Mouse (Mus musculus) ovary, postnatal 10 days (tissue): Measurements from ENCODE around the gene Tmsb15b2.
A peak's percentile ranks its signal among the peaks of the same experiment; 100 is the strongest.
"Not testable (repeated sequence)": the region's sequence is repeated elsewhere in the genome, so short reads cannot be mapped to it uniquely, and the experiment has no call there.

ENCODE experiments used
- DNase-seq: peaks from one replicate; pipeline ENCODE4 v3.0.0; 2022; ENCODE audit warnings: low spot score

Gene Tmsb15b2

DNA sequence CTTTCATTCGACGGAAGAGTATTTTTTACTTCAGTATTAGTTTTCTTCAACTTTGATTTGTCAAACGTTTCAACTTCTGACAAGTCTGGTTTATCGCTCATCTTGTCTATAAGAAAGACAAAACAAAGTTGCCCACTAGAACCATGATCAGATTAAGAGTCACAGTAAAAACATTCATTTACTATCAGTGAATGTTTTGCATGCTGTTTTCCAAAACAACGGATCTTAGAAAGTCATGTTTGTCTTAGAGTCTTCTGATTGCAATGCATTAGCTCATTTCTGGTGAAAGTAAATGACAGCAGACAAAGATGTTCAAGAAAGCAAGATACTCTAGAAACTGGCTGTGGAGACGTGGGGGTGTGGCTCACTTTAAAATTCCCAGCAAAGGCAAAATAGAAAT, at the start of gene Tmsb15b2:
Tmsb15b2 (minus strand) TSS at position 101 of the 400 bp plus-strand sequence.
- DNase-seq, result not testable (repeated sequence)

DNA sequence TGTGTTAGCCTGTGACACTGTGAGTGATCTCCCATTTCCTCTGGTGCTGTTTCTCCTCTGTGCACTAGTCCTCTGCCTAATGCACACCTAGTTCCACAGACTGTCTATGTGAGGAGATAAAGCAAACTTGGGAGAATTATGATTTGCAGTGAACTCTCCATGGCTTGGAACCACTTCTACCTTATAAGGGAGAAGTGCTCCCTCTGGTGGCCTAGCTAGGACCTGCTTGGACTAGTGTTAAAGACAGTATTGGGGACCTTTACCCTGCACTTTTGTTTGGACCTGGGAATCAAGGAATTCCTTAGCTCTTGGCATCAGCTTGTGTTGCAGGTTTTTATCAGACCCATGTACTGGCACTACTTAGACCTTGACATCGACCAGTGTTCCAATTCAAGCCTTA, 44.0 kb upstream of the Tmsb15b2 start:
- no peak for DNase-seq

GRCm38 (mm10) chrX:137017668-137018067, 42.4 kb upstream of the Tmsb15b2 start:
- no peak for DNase-seq

DNA sequence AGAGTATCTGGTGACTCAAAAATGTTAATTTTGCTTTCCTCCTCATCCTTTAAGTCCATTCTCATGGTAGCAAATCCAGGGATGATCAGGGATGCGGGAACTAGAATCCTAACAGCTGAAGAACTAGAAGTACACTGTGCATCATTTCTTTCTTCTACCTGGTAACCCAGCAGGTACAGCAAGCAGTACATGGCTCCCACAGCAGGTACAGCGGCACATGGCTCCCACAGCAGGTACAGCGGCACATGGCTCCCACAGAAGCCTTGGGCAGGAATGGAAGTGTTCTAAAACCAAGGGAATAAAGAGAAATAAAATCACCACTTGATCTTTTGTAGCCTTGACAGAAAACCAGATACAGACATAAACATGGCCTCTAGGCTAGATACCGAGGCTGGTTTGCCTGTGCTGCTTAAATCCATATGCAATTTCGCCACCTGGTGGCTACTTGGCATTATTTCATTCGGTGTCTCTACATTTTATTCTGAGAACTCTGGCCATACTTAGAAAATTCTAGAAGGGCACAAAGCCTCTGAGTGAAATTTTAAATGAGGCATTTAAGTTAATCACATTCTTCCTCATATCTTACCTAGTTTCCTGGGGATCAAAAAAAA, 39.9 kb upstream of the Tmsb15b2 start:
- no peak for DNase-seq

GRCm38 (mm10) chrX:136996256-136996655, 21.0 kb upstream of the Tmsb15b2 start:
- DNase-seq, result no peak

DNA sequence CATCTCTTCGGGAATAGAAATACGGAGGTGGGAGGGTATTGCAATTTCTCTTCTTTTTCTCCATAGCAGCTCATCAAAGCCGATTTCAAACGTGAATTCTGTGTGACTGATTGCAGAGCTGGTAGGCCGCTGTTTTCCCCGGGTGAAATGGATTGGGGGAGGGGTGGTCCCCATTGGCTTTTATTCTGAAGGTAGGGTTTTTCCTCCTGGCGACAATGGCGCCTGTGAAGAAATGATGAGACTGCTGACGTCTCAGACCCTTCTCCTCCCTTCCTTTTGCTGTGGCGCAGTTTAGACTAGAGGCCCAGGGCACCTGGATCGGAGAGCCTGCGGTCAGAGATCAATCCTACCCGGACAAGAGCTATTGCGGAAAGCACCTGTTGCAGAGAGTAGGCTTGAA, 18.3 kb upstream of the Tmsb15b2 start:
- DNase-seq, result no peak

DNA sequence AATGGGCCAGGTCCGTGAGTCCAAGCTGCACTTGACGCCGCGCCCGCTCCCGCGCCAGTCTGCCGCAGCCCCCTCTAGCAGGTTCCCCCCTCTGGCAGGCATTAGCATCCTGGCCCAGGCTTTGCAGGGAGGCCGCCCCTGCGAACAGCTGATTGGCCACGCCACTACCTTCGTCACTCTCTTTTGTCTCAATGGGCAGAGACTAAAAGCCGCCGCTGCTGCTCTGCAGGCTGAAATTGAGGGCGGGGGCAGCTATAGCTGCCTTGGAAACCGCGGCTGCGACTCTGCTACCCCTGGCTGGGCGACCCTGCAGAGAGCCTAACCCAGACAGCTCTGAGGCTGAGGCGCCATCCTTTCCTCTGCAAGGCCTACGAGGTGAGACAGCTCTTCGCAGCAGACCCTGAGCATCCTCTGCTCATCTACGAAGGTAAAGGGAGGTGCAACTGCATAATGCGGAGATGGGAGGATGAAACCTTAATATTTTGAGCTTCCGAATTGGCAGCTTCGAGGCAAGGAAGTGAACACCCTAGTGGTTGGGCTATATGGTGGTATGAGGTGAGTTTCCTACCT, 17.8 kb upstream of the Tmsb15b2 start, which contains the start of gene Zcchc18:
Zcchc18 (plus strand) TSS at position 178 of the 570 bp plus-strand sequence.
- DNase-seq, result no peak

DNA sequence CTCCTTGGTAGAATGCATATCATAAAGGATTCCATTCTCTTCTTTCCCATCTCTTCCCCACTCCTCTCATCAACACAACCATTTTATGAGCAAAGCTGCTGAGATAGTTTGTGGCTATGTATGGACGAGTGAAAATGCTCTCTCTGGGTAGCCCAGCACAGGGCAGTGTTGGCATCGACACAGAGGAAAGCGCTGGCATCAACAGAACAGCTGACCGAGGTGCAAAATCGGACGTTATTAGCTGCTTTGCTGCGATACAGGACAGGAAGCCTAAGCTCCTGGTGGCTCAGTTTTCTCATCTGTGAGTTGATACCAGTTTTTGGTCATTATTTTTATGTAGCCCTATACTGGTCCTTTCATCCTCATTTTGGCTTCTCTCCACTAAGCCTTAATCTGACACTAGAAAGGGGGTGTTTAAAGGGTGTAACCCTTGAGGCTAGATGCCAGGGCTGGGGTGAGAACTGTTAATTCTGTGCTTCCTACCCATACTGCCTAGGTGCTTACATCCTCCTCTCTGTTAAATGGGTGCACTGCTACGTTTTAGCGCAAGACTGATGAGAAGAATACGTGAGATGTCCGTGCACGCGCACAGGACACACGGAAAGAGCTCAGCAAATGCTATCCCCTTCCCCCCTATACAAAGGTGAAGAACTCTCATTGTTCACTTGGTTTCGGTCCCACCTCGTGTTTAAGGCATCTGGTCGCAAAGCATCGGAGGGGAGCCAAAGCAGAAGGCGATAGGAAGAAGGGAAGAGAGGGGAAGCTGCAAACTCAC, 17.1 kb upstream of the Tmsb15b2 start:
- DNase-seq, result no peak

DNA sequence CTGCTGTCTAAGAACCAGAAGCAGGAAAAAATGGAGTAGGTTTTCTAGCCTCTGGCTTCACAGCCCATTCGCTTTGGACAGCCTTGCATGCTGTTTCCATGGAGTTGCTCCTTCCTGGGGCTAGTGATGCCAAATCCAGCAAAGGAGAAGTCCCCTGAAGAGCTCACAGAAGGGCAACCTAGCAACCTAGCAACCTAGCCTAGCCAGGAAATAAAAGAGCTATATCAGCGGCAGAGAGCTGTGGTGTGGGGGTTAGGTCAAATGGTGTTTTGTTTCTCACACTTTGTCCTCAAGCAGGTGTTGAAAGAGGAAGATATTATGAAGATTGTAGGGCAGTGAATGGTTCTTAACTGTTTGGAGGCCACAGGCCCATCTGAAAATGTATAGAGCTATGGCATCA, 16.0 kb upstream of the Tmsb15b2 start:
- DNase-seq, result no peak

DNA sequence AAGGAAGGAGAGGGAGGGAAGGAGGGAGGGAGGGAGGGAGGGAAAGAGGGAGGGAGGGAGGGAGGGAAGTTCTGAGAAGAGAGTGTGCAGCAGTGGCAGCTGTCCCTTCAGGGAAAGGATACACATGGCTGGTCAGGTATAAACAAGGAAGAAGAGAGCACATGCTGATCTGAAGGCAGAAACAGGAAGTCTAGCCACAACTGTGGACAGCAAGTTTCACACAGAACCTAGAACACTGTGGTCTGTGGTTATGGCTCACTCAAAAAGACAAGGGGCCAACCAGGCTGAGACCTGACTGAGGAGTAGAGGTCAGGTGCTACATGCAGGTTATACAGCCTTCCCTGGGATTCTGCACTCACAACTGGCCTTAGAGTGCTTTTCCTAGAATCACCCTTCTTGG, 10.7 kb upstream of the Tmsb15b2 start:
- DNase-seq, result no peak

DNA sequence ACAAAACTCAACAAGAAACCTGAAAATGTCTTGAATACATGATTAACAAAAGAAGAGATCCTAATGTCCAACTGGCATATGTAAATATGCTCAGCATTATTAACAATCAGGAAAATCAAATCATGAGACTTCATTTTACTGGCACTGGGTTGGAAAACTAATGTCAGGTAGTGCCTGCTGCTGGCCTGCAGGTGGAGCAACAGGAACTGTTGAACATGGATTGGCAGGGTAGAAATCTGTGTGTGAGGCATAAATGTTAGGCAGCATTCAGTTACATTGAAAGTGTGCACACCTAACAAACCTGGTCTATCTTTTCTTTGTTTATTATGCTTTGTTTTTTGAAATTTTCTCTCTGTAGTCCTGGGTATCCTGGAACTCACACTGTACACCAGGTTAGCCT, 3.3 kb upstream of the Tmsb15b2 start:
- no peak for DNase-seq

DNA sequence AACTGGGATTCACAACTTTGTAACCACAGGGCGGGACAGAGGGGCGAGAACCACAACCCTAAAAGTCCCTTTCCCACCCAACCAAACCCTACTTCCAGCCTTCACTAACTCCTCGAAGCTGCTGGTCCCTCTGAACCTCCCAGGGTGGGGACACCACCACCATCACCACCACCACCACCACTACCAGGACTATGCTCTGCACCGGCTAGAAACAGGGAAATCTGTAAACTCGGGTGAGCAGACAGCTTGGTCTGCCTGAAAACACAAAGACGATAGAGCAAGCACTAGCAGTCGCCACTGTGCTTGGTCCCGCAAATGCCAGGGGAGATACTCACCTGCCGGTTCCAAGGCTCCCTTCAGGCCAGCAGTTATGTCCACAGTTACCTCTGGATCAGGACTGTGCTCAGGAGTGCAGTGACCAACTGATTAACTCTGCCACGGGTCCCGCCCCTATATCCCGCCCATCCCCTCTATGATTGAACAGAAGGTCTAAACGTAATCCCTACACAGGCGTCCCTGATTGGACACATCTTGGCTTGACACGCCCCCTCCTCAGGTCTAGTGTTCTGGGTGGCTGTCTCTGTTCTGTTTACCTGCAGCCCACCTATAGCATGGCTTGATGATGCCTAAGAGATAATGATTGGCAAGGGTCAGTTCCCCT, 1.3 kb upstream of the Tmsb15b2 start, which contains the start of the genes Tmsb15l and Tmsb15b1:
Tmsb15l (minus strand) TSS at position 446 of the 661 bp plus-strand sequence.
Tmsb15b1 (minus strand) TSS at position 451 of the 661 bp plus-strand sequence.
- DNase-seq, result no peak

GRCm38 (mm10) chrX:136959688-136960087, 15.6 kb downstream of the Tmsb15b2 start:
- DNase-seq, result no peak

DNA sequence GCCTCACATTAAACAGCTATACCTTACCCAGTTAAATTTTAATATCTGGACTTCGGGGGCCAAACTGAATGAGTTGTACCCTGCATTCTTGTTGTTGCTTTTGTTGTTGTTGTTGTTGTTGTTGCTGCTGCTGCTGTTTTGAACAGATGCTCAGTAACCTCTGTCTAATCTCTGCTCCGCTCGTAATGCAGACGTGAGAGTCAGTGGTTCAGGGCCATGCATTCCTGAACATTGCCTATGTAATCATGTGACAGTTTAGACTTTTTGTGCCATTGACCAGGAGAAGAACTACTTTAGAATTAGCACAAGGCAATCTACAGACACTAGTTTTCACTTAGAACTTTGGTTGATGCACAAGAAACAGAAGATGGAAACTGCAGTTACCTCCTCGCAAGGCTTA, 17.0 kb downstream of the Tmsb15b2 start:
- not testable (repeated sequence) for DNase-seq

DNA sequence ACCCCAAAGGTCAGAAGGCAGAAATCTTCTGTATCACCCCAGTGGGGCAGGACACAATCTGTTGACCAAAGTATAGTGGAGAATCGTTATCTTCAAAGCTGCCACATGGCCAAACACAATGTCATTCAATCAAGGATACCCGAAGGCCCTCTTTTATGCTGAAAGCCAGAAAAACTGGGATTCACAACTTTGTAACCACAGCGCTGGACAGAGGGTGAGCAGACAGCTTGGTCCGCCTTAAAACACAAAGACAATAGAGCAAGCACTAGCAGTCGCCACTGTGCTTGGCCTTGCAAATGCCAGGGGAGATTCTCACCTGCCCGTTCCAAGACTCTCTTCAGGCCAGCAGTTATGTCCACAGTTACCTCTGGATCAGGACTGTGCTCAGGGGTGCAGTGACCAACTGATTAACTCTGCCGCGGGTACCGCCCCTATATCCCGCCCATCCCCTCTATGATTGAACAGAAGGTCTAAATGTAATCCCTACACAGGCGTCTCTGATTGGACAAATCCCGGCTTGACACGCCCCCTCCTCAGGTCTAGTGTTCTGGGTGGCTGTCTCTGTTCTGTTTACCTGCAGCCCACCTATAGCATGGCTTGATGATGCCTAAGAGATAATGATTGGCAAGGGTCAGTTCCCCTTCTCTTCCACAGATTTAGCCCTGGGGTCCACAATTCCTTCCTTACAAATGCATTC, 17.6 kb downstream of the Tmsb15b2 start:
- peak; percentile 7 for DNase-seq

DNA sequence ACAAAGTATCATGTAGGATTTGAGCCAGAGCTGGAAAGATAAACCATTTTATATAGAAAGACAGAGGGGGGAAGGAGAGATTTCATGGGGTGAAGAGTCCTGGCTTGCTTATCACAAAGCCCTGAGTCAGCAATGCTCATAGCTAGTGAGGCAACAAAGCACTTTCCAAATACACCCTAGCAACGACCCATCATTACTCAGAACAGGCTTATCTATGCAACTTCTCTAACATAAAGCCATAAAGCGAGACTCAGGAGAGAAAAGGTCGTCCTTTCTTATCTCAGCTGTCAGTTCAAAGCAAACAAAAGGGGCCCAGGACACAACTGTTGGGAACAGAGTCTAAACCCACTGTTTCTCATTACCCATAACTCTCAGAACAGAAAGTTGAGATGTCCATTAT, 37.3 kb downstream of the Tmsb15b2 start:
- DNase-seq, result no peak

DNA sequence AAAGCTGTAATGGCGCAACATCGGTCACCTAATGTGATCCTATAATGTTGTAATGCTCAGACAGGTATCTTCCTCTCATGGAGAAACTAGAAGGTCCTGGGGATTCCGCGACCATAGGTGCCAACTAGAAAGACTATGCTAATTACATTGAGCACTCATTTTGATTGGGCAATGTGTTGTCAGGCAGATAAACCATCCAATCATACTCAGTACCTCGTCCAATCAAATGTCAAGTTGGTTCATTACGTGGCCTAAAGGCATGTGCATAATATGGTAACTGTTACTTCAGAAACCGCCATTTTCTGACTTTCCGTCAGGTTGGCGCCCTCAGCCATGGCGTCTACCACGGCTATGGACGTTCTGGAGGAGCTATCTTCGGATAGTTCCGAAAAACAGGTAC, 48.3 kb downstream of the Tmsb15b2 start, which contains the start of gene H2bfm:
H2bfm (plus strand) TSS at position 295 of the 400 bp plus-strand sequence.
- DNase-seq, result no peak

DNA sequence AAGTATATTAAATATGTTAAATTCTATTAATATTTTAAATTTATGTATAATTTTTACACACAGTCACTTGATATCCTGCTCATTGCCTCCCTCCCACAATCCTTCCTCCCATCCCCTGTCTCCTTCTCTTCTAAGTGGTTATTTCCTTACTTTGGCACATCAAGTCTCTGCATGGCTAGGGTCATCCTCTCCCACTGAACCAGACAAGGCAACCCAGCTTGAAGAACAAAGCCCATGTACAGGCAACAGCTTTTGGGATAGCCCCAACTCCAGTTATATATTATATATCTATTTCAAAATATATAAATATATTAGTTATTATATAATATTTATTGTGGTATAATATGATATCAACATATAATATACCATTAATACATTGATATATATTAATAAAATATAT, 49.4 kb downstream of the Tmsb15b2 start:
- no peak for DNase-seq
